Mouse (Mus musculus): ENCODE data around the gene Plekhb2. TPM values are rescaled to one million over a fixed set of nuclear protein-coding genes. Genes with fewer than 3 reads are reported as not detected.

The Plekhb2 gene
- 53.5 and 56.7 TPM in 2 replicates for polyA plus RNA-seq (2014; fragmentation: Nextera tagmentation; extraction: Ambion mirVana)

DNA sequence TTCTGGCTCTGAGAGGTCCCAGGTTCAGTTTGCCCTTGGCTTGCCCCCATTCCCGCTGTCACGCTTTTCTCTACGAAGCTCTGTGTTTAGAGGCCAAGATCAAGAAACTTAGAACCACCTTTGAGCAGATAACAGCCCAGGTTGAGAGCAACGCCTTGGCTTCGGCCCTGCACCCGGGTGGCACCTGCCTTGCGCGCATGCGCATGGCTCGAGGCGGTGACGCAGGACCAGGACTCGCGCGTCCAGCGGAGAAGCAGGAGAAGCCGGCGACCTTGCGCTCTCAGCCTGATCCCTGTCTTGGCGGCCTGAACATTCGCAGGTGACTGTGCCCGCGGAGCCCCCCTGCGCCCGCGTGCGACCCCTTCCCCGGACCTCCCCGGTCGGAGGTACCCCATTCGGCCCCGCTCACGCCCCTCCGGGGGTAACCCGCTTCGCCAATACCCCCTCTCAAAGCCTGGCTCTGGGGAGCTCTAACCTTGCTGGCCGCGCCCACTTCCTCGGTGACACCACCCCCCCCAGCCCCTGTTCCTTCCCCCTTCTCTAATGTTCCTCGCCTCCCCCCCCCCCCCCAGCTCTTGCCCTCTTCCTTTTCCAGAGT, at the start of gene Plekhb2:
Gene Plekhb2 (plus strand): TSS at position 232 of the 598 bp plus-strand sequence.
- H3K4me2 ChIP-seq (replicated peaks; ENCODE audit: low read depth, low read length): peak within 1 kb of the TSS; percentile 69
- H3K36me3 ChIP-seq (ENCODE audit: control insufficient read depth, insufficient read depth, low read length): no peaks in the 10 kb centered on the region
- DNase-seq (ENCODE audit: low spot score) (peak; percentile 91), ATAC-seq (ENCODE audit: low FRiP score) (peak; percentile 89)
- H3K4me1 ChIP-seq (replicated peaks; ENCODE audit: control insufficient read depth, insufficient read depth, low read length): no peaks in the 10 kb centered on the region
- no peaks in the 10 kb centered on the region for H3K9me3 ChIP-seq (ENCODE audit: control insufficient read depth, low read length)
- peak within 1 kb of the TSS; percentile 84 for H3K9ac ChIP-seq (ENCODE audit: low read depth, low read length)
- peak within 1 kb of the TSS; percentile 47 for H3K27ac ChIP-seq (ENCODE audit: low read depth, low read length)
- whole genome bisulfite sequencing: under 1% methylated on average over 39 of the region's 40 CpGs
- H3K4me3 ChIP-seq (ENCODE audit: low read depth, low read length): peak within 1 kb of the TSS; percentile 74
- no peaks in the 10 kb centered on the region for H3K27me3 ChIP-seq (ENCODE audit: control insufficient read depth, insufficient read depth, low read length)

DNA sequence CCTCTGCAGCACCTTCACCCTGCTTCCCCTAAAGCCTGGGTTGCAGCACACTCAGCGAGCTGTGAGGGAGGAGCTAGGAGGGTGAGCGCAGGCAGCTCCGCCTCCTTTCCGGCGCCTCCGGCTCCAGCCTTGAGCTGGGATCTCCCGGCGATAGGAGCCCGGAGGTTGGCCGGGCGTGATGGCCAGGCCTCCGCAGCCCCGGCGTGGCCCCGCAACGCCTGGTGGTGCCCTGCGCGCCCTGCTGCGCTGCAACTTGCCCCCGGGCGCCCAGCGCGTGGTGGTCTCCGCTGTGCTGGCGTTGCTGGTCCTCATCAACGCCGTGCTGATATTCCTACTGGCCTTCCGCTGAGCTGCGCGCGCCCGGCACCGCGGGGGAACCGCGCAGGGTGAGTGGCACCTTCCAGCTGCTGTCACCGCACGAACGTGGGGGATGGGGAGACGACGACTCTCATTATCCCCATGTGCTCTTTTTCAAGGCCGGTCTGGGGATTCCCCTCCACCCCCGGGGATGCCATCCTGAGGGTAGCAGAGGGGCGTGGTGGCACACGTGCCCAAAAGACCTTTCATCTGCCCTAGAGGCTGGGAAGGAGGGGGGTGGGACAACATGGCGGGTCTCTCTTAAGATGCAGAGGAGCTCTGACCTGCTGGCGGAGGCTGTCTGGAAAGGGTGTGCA, 48.0 kb upstream of the Plekhb2 start:
- peak; percentile 74 for DNase-seq (ENCODE audit: low spot score)
- Histone ChIP-seq H3K27ac (ENCODE audit: low read depth, low read length) (peak overlapping the region; percentile 68), H3K4me2 (replicated peaks; ENCODE audit: low read depth, low read length) (peak overlapping the region; percentile 92), H3K9ac (ENCODE audit: low read depth, low read length) (peak overlapping the region; percentile 66), H3K27me3 (ENCODE audit: control insufficient read depth, insufficient read depth, low read length) (no peaks in the 10 kb centered on the region), H3K4me1 (replicated peaks; ENCODE audit: control insufficient read depth, insufficient read depth, low read length) (peaks cover 7% of the 10 kb centered on the region), H3K36me3 (ENCODE audit: control insufficient read depth, insufficient read depth, low read length) (no peaks in the 10 kb centered on the region), H3K9me3 (ENCODE audit: control insufficient read depth, low read length) (no peaks in the 10 kb centered on the region), H3K4me3 (ENCODE audit: low read depth, low read length) (peak overlapping the region; percentile 59)
- WGBS: under 1% methylated on average over 47 of the region's 47 CpGs
- ATAC-seq (ENCODE audit: low FRiP score): peak; percentile 87

DNA sequence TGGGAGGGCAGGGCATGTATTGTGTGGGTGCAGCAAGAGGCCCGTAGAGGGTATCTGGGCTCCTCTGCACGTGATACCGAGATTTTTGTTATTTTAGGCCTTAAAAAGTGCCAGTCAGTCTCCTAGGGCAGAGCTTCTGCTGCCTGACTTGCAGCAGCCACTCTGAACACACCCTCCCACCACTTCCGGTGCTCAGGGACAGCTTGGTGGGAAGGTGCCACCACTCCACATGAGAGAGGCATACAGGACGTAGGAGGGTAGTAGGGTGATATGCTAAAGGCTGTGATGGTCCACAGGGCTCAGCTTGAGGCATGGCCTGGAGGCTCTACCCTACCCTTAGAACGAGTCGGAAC, 47.5 kb upstream of the Plekhb2 start:
- WGBS: 34% methylated on average over 7 of the region's 7 CpGs
- peaks cover 10% of the 10 kb centered on the region for H3K4me1 ChIP-seq (replicated peaks; ENCODE audit: control insufficient read depth, insufficient read depth, low read length)
- peak overlapping the region; percentile 92 for H3K4me2 ChIP-seq (replicated peaks; ENCODE audit: low read depth, low read length)
- no peaks in the 10 kb centered on the region for H3K9me3 ChIP-seq (ENCODE audit: control insufficient read depth, low read length)
- no peaks in the 10 kb centered on the region for H3K27me3 ChIP-seq (ENCODE audit: control insufficient read depth, insufficient read depth, low read length)
- no peak; the same call in none of the 2 replicates for ATAC-seq (ENCODE audit: low FRiP score)
- H3K9ac ChIP-seq (ENCODE audit: low read depth, low read length): peak overlapping the region; percentile 66
- no peak for DNase-seq (ENCODE audit: low spot score)
- 0 out of 2 replicates have a peak overlapping the region, but pooled peaks have one; percentile 68 for H3K27ac ChIP-seq (ENCODE audit: low read depth, low read length)
- no peaks in the 10 kb centered on the region for H3K36me3 ChIP-seq (ENCODE audit: control insufficient read depth, insufficient read depth, low read length)
- H3K4me3 ChIP-seq (ENCODE audit: low read depth, low read length): peak overlapping the region; percentile 59

DNA sequence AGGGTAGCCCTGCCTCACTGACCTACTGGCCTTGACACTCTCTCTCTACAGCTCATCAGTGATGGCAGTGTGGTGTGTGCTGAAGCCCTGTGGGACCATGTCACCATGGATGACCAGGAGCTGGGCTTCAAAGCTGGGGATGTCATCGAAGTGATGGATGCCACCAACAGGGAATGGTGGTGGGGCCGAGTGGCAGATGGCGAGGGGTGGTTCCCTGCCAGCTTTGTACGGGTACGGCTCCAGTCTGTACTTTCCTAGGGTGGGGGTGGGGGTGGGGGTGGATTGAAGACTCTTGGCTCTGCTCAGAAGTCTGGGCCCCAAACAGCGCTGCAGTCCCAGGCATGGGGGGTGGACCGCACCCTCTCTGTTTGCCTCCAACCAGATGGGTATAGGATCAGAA, 44.9 kb upstream of the Plekhb2 start:
- 81% methylated on average over 7 of the region's 7 CpGs for WGBS
- no peaks in the 10 kb centered on the region for H3K36me3 ChIP-seq (ENCODE audit: control insufficient read depth, insufficient read depth, low read length)
- H3K4me2 ChIP-seq (replicated peaks; ENCODE audit: low read depth, low read length): no peak overlapping the region
- H3K27me3 ChIP-seq (ENCODE audit: control insufficient read depth, insufficient read depth, low read length): no peaks in the 10 kb centered on the region
- H3K9me3 ChIP-seq (ENCODE audit: control insufficient read depth, low read length): no peaks in the 10 kb centered on the region
- no peak overlapping the region for H3K4me3 ChIP-seq (ENCODE audit: low read depth, low read length)
- no peak for ATAC-seq (ENCODE audit: low FRiP score)
- DNase-seq (ENCODE audit: low spot score): no peak
- no peak overlapping the region for H3K27ac ChIP-seq (ENCODE audit: low read depth, low read length)
- peaks cover 10% of the 10 kb centered on the region for H3K4me1 ChIP-seq (replicated peaks; ENCODE audit: control insufficient read depth, insufficient read depth, low read length)
- no peak overlapping the region for H3K9ac ChIP-seq (ENCODE audit: low read depth, low read length)

DNA sequence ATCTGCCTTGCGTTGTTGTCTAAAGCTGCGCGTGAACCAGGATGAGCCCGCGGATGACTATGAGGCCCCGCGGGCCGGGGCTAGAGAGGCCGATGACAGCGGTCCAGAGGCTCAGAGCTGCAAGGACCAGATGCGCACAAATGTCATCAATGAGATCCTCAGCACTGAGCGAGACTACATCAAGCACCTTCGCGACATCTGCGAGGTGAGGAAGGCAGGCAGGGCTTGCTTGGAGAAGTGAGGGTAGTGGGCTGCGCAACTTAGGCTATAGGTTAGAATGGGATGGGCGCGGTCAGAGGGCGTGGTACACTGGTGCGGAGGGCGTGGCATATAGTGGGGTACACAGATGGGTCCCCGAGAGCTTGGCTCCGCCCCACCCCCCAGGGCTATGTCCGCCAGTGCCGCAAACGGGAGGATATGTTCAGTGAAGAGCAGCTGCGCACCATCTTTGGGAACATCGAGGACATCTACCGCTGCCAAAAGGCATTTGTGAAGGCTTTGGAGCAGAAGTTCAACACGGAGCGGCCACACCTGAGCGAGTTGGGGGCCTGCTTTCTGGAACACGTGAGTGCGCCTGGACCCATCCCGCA, 43.8 kb upstream of the Plekhb2 start:
- Histone ChIP-seq H3K9me3 (ENCODE audit: control insufficient read depth, low read length) (no peaks in the 10 kb centered on the region), H3K4me2 (replicated peaks; ENCODE audit: low read depth, low read length) (no peak overlapping the region), H3K36me3 (ENCODE audit: control insufficient read depth, insufficient read depth, low read length) (no peaks in the 10 kb centered on the region), H3K4me1 (replicated peaks; ENCODE audit: control insufficient read depth, insufficient read depth, low read length) (peaks cover 10% of the 10 kb centered on the region), H3K4me3 (ENCODE audit: low read depth, low read length) (no peak overlapping the region), H3K27me3 (ENCODE audit: control insufficient read depth, insufficient read depth, low read length) (no peaks in the 10 kb centered on the region), H3K27ac (ENCODE audit: low read depth, low read length) (no peak overlapping the region), H3K9ac (ENCODE audit: low read depth, low read length) (no peak overlapping the region)
- ATAC-seq (ENCODE audit: low FRiP score) (0 out of 2 replicates have a peak, but pooled peaks have one; percentile 2), DNase-seq (ENCODE audit: low spot score) (peak; percentile 33)
- WGBS: 30% methylated on average over 35 of the region's 35 CpGs

DNA sequence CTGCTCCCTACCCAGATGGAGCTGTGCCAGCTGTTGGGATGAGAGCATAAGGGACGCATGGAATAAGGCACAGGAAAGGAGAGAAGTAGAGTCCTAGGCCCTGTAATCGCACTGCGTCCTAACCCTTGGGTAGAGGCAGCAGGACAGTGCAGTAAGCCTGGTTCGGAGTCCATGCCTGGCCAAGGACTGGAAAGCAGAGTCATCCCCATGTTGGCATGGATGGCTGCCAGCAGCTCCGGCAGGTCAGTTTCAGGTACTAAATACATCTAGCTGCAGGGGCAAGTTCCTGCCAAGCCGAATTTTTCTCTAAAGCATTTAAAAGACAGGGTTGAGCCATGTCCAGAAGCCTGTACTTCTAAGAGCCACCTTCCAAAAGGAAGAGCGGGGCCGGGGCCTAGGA, 41.3 kb upstream of the Plekhb2 start:
- no peaks in the 10 kb centered on the region for H3K27me3 ChIP-seq (ENCODE audit: control insufficient read depth, insufficient read depth, low read length)
- H3K9me3 ChIP-seq (ENCODE audit: control insufficient read depth, low read length): no peaks in the 10 kb centered on the region
- no peak for DNase-seq (ENCODE audit: low spot score)
- peaks cover 3% of the 10 kb centered on the region; the same call in 1 of the 2 replicates for H3K36me3 ChIP-seq (ENCODE audit: control insufficient read depth, insufficient read depth, low read length)
- ATAC-seq (ENCODE audit: low FRiP score): no peak
- peaks cover 3% of the 10 kb centered on the region for H3K4me1 ChIP-seq (replicated peaks; ENCODE audit: control insufficient read depth, insufficient read depth, low read length)
- H3K27ac ChIP-seq (ENCODE audit: low read depth, low read length): no peak overlapping the region
- H3K9ac ChIP-seq (ENCODE audit: low read depth, low read length): no peak overlapping the region
- no peak overlapping the region for H3K4me3 ChIP-seq (ENCODE audit: low read depth, low read length)
- no peak overlapping the region for H3K4me2 ChIP-seq (replicated peaks; ENCODE audit: low read depth, low read length)
- WGBS: 97% methylated on average over 8 of the region's 8 CpGs

DNA sequence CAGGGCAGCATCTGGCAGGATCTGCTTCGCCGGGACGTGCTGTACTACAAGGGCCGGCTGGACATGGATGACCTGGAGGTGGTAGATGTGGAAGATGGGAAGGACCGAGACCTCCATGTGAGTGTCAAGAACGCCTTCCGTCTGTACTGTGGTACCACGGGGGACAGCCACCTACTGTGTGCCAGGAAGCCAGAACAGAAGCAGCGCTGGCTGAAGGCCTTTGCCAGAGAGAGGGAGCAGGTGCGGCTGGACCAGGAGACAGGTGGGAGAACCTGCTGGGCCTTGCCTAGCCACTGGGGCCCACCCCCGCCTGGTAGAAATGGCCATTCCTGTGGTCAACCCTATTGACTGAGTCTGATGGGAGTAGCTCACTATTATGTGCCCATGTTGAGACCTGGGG, 39.5 kb upstream of the Plekhb2 start:
- 94% methylated on average over 11 of the region's 11 CpGs for WGBS
- H3K36me3 ChIP-seq (ENCODE audit: control insufficient read depth, insufficient read depth, low read length): peaks cover 9% of the 10 kb centered on the region; the same call in 1 of the 2 replicates
- no peak overlapping the region for H3K9ac ChIP-seq (ENCODE audit: low read depth, low read length)
- H3K9me3 ChIP-seq (ENCODE audit: control insufficient read depth, low read length): no peaks in the 10 kb centered on the region
- peaks cover 3% of the 10 kb centered on the region for H3K4me1 ChIP-seq (replicated peaks; ENCODE audit: control insufficient read depth, insufficient read depth, low read length)
- ATAC-seq (ENCODE audit: low FRiP score) (no peak), DNase-seq (ENCODE audit: low spot score) (no peak)
- H3K4me3 ChIP-seq (ENCODE audit: low read depth, low read length): no peak overlapping the region
- no peaks in the 10 kb centered on the region for H3K27me3 ChIP-seq (ENCODE audit: control insufficient read depth, insufficient read depth, low read length)
- H3K27ac ChIP-seq (ENCODE audit: low read depth, low read length): no peak overlapping the region
- no peak overlapping the region for H3K4me2 ChIP-seq (replicated peaks; ENCODE audit: low read depth, low read length)

DNA sequence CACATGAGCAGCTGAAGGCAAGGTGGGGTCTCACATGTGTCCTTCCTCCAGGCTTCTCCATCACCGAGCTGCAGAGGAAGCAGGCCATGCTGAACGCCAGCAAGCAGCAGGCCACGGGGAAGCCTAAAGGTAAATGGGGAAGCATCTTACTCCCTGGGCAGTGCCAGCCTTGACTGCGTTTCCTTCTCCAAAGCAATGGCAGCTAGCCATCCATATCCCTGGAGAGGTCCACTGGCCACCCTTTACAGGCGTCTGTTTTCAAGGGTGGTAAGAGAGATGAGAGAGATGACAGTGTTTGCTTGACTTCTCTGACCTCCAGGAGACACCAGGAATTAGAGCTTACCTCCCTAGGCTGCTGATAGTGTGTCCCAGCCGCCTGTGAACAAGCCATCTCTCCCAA, 38.7 kb upstream of the Plekhb2 start:
- WGBS: 87% methylated on average over 6 of the region's 6 CpGs
- peaks cover 9% of the 10 kb centered on the region; the same call in 1 of the 2 replicates for H3K36me3 ChIP-seq (ENCODE audit: control insufficient read depth, insufficient read depth, low read length)

More for the DNA sequence above, 38.7 kb upstream of the Plekhb2 start:
- H3K9me3 ChIP-seq (ENCODE audit: control insufficient read depth, low read length): no peaks in the 10 kb centered on the region
- H3K27ac ChIP-seq (ENCODE audit: low read depth, low read length): no peak overlapping the region
- H3K4me3 ChIP-seq (ENCODE audit: low read depth, low read length): no peak overlapping the region
- ATAC-seq (ENCODE audit: low FRiP score): no peak
- no peak overlapping the region for H3K9ac ChIP-seq (ENCODE audit: low read depth, low read length)
- H3K4me2 ChIP-seq (replicated peaks; ENCODE audit: low read depth, low read length): no peak overlapping the region
- H3K4me1 ChIP-seq (replicated peaks; ENCODE audit: control insufficient read depth, insufficient read depth, low read length): peaks cover 3% of the 10 kb centered on the region
- H3K27me3 ChIP-seq (ENCODE audit: control insufficient read depth, insufficient read depth, low read length): no peaks in the 10 kb centered on the region
- no peak for DNase-seq (ENCODE audit: low spot score)

Data from hindbrain, embryonic 11.5 days (tissue).